Mouse (Mus musculus) cortical plate, adult 2 months (tissue): ENCODE data around the gene Xylt1.

Experiments used
- CTCF ChIP-seq: fragments of 200-500 bp; IDR thresholded peaks from 2 replicates; pipeline ENCODE4 v1.5.1; 2011; ENCODE audit warnings: mild to moderate bottlenecking, control low read depth, low read length; ENCODE audit not compliant: insufficient read depth; ENCODE audit errors: extremely low read depth
- POLR2A ChIP-seq: fragments of 200-500 bp; IDR thresholded peaks from 2 replicates; pipeline ENCODE4 v1.6.1; 2011; ENCODE audit warnings: mild to moderate bottlenecking, low read length, control low read depth; ENCODE audit not compliant: insufficient read depth; ENCODE audit errors: extremely low read depth

- TF ChIP-seq CTCF (no peak), POLR2A (no peak)
Observed at GRCm38 (mm10) chr7:117637997-117638396, 257.2 kb downstream of the Xylt1 start.
